Mouse (Mus musculus): ENCODE results near the gene Ercc2. TPM values are rescaled to one million over a fixed set of nuclear protein-coding genes. Genes with fewer than 3 reads are reported as not detected.
A peak's percentile ranks its signal among the peaks of the same experiment; 100 is the strongest.

The Ercc2 gene
- polyA plus RNA-seq, 1 experiment, result 1.6 TPM

- TF ChIP-seq GATA1 (IDR thresholded peaks at IDR 0.05; ENCODE audit: low read length) (no peak), TAL1 (IDR thresholded peaks at IDR 0.05; ENCODE audit: low read length) (no peak)
- Histone ChIP-seq H3K4me3 (replicated peaks) (no peak overlapping the region), H3K4me1 (ENCODE audit: control insufficient read depth) (peaks cover 14% of the 10 kb centered on the region), H3K36me3 (ENCODE audit: control insufficient read depth) (no peaks in the 10 kb centered on the region), H3K27me3 (ENCODE audit: control insufficient read depth) (peaks cover 18% of the 10 kb centered on the region), H3K9me3 (ENCODE audit: control insufficient read depth, low read length) (no peaks in the 10 kb centered on the region)
These were observed 11.9 kb upstream of the Ercc2 start for GRCm38 (mm10) chr7:19369823-19370425.

- Histone ChIP-seq H3K4me3 (replicated peaks) (no peak overlapping the region), H3K27me3 (ENCODE audit: control insufficient read depth) (peaks cover 16% of the 10 kb centered on the region), H3K4me1 (ENCODE audit: control insufficient read depth) (peaks cover 12% of the 10 kb centered on the region), H3K9me3 (ENCODE audit: control insufficient read depth, low read length) (no peaks in the 10 kb centered on the region), H3K36me3 (ENCODE audit: control insufficient read depth) (peaks cover 6% of the 10 kb centered on the region)
- TF ChIP-seq TAL1 (IDR thresholded peaks at IDR 0.05; ENCODE audit: low read length), result no peak
- no peak for TF ChIP-seq GATA1 (IDR thresholded peaks at IDR 0.05; ENCODE audit: low read length)
These were observed 8.4 kb upstream of the Ercc2 start for GRCm38 (mm10) chr7:19373367-19373766.

- Histone ChIP-seq H3K4me3 (replicated peaks) (no peak overlapping the region), H3K4me1 (ENCODE audit: control insufficient read depth) (peaks cover 3% of the 10 kb centered on the region; the same call in 1 of the 2 replicates), H3K36me3 (ENCODE audit: control insufficient read depth) (peaks cover 6% of the 10 kb centered on the region), H3K9me3 (ENCODE audit: control insufficient read depth, low read length) (no peaks in the 10 kb centered on the region), H3K27me3 (ENCODE audit: control insufficient read depth) (no peaks in the 10 kb centered on the region)
- TF ChIP-seq GATA1 (IDR thresholded peaks at IDR 0.05; ENCODE audit: low read length), result no peak
- no peak for TF ChIP-seq TAL1 (IDR thresholded peaks at IDR 0.05; ENCODE audit: low read length)
These were observed 6.4 kb upstream of the Ercc2 start for GRCm38 (mm10) chr7:19375368-19375767.

- H3K4me3 ChIP-seq (replicated peaks), result no peak overlapping the region
- peaks cover 4% of the 10 kb centered on the region for H3K4me1 ChIP-seq (ENCODE audit: control insufficient read depth)
- TF ChIP-seq TAL1 (IDR thresholded peaks at IDR 0.05; ENCODE audit: low read length), result no peak
- H3K36me3 ChIP-seq (ENCODE audit: control insufficient read depth), result peaks cover 6% of the 10 kb centered on the region
- no peaks in the 10 kb centered on the region for H3K27me3 ChIP-seq (ENCODE audit: control insufficient read depth)
- H3K9me3 ChIP-seq (ENCODE audit: control insufficient read depth, low read length), result no peaks in the 10 kb centered on the region
These were observed 5.8 kb upstream of the Ercc2 start for GRCm38 (mm10) chr7:19376019-19376418.

GRCm38 (mm10) chr7:19378049-19378448 is 3.8 kb upstream of the Ercc2 start:
- H3K36me3 ChIP-seq (ENCODE audit: control insufficient read depth), result peaks cover 6% of the 10 kb centered on the region
- no peak overlapping the region for H3K4me3 ChIP-seq (replicated peaks)
- H3K9me3 ChIP-seq (ENCODE audit: control insufficient read depth, low read length), result no peaks in the 10 kb centered on the region
- no peaks in the 10 kb centered on the region for H3K27me3 ChIP-seq (ENCODE audit: control insufficient read depth)
- peaks cover 20% of the 10 kb centered on the region for H3K4me1 ChIP-seq (ENCODE audit: control insufficient read depth)
- TF ChIP-seq GATA1 (IDR thresholded peaks at IDR 0.05; ENCODE audit: low read length) (no peak), TAL1 (IDR thresholded peaks at IDR 0.05; ENCODE audit: low read length) (no peak)

GRCm38 (mm10) chr7:19382166-19382541 is 344 bp downstream of the Ercc2 start:
- Histone ChIP-seq H3K9me3 (ENCODE audit: control insufficient read depth, low read length) (no peaks in the 10 kb centered on the region), H3K36me3 (ENCODE audit: control insufficient read depth) (peaks cover 39% of the 10 kb centered on the region), H3K4me1 (ENCODE audit: control insufficient read depth) (peaks cover 32% of the 10 kb centered on the region), H3K27me3 (ENCODE audit: control insufficient read depth) (no peaks in the 10 kb centered on the region), H3K4me3 (replicated peaks) (peak overlapping the region; percentile 90)
- TF ChIP-seq TAL1 (IDR thresholded peaks at IDR 0.05; ENCODE audit: low read length) (no peak), GATA1 (IDR thresholded peaks at IDR 0.05; ENCODE audit: low read length) (no peak)

- Histone ChIP-seq H3K4me3 (replicated peaks) (no peak overlapping the region), H3K27me3 (ENCODE audit: control insufficient read depth) (no peaks in the 10 kb centered on the region), H3K36me3 (ENCODE audit: control insufficient read depth) (peaks cover 51% of the 10 kb centered on the region), H3K9me3 (ENCODE audit: control insufficient read depth, low read length) (no peaks in the 10 kb centered on the region), H3K4me1 (ENCODE audit: control insufficient read depth) (peaks cover 35% of the 10 kb centered on the region)
- TF ChIP-seq GATA1 (IDR thresholded peaks at IDR 0.05; ENCODE audit: low read length) (no peak), TAL1 (IDR thresholded peaks at IDR 0.05; ENCODE audit: low read length) (no peak)
These were observed 1.9 kb downstream of the Ercc2 start for GRCm38 (mm10) chr7:19383708-19384107.

- peaks cover 11% of the 10 kb centered on the region for H3K4me1 ChIP-seq (ENCODE audit: control insufficient read depth)
- no peak for TF ChIP-seq GATA1 (IDR thresholded peaks at IDR 0.05; ENCODE audit: low read length)
- no peak for TF ChIP-seq TAL1 (IDR thresholded peaks at IDR 0.05; ENCODE audit: low read length)
These were observed 7.0 kb downstream of the Ercc2 start for GRCm38 (mm10) chr7:19388699-19389413.

GRCm38 (mm10) chr7:19394484-19394883 is 12.7 kb downstream of the Ercc2 start:
- Histone ChIP-seq H3K4me1 (ENCODE audit: control insufficient read depth) (peaks cover 5% of the 10 kb centered on the region), H3K27me3 (ENCODE audit: control insufficient read depth) (peaks cover 4% of the 10 kb centered on the region), H3K9me3 (ENCODE audit: control insufficient read depth, low read length) (no peaks in the 10 kb centered on the region), H3K36me3 (ENCODE audit: control insufficient read depth) (peaks cover 64% of the 10 kb centered on the region), H3K4me3 (replicated peaks) (no peak overlapping the region)
- TF ChIP-seq GATA1 (IDR thresholded peaks at IDR 0.05; ENCODE audit: low read length) (no peak), TAL1 (IDR thresholded peaks at IDR 0.05; ENCODE audit: low read length) (no peak)

More at GRCm38 (mm10) chr7:19388699-19389413, 7.0 kb downstream of the Ercc2 start:
- Histone ChIP-seq H3K9me3 (ENCODE audit: control insufficient read depth, low read length) (no peaks in the 10 kb centered on the region), H3K27me3 (ENCODE audit: control insufficient read depth) (no peaks in the 10 kb centered on the region), H3K4me3 (replicated peaks) (no peak overlapping the region), H3K36me3 (ENCODE audit: control insufficient read depth) (peaks cover 95% of the 10 kb centered on the region)

All from erythroblast, embryonic 14.5 days (primary cell).